Mouse (Mus musculus): ENCODE data around the gene Il4. TPM values are rescaled to one million over a fixed set of nuclear protein-coding genes. Genes with fewer than 3 reads are reported as not detected.

Il4 gene
- polyA plus RNA-seq, 1 experiment from 2014 or later: 1.4 TPM

- peak; percentile 71; the same call in 1 of the 2 replicates for ATAC-seq (ENCODE audit: low read depth)
- Histone ChIP-seq H3K9ac (ENCODE audit: low read length) (no peak overlapping the region), H3K36me3 (ENCODE audit: control insufficient read depth, insufficient read depth, low read length) (no peaks in the 10 kb centered on the region), H3K27ac (ENCODE audit: low read length) (no peak overlapping the region), H3K4me3 (ENCODE audit: low read length) (no peak overlapping the region), H3K27me3 (ENCODE audit: control insufficient read depth, insufficient read depth, low read depth, low read length) (no peaks in the 10 kb centered on the region), H3K4me2 (ENCODE audit: low read depth, low read length) (no peak overlapping the region), H3K9me3 (ENCODE audit: control insufficient read depth, low read length) (no peaks in the 10 kb centered on the region), H3K4me1 (replicated peaks; ENCODE audit: control insufficient read depth, insufficient read depth, low read length) (no peaks in the 10 kb centered on the region)
- 12% methylated on average over 1 of the region's 1 CpGs for WGBS
These were observed 9.4 kb upstream of the Il4 start for GRCm38 (mm10) chr11:53627859-53628258.

- no peaks in the 10 kb centered on the region for H3K27me3 ChIP-seq (ENCODE audit: control insufficient read depth, insufficient read depth, low read depth, low read length)
- H3K36me3 ChIP-seq (ENCODE audit: control insufficient read depth, insufficient read depth, low read length): no peaks in the 10 kb centered on the region
- H3K4me2 ChIP-seq (ENCODE audit: low read depth, low read length): no peak overlapping the region
- H3K4me3 ChIP-seq (ENCODE audit: low read length): no peak overlapping the region
- no peak overlapping the region for H3K9ac ChIP-seq (ENCODE audit: low read length)
- 58% methylated on average over 17 of the region's 17 CpGs for WGBS
- ATAC-seq (ENCODE audit: low read depth): no peak
- no peaks in the 10 kb centered on the region for H3K4me1 ChIP-seq (replicated peaks; ENCODE audit: control insufficient read depth, insufficient read depth, low read length)
- H3K27ac ChIP-seq (ENCODE audit: low read length): no peak overlapping the region
- H3K9me3 ChIP-seq (ENCODE audit: control insufficient read depth, low read length): no peaks in the 10 kb centered on the region
These were observed 8.4 kb upstream of the Il4 start for GRCm38 (mm10) chr11:53626802-53627373.

- no peaks in the 10 kb centered on the region for H3K4me1 ChIP-seq (replicated peaks; ENCODE audit: control insufficient read depth, insufficient read depth, low read length)
- no peaks in the 10 kb centered on the region for H3K9me3 ChIP-seq (ENCODE audit: control insufficient read depth, low read length)
- H3K9ac ChIP-seq (ENCODE audit: low read length): no peak overlapping the region
- no peak overlapping the region for H3K27ac ChIP-seq (ENCODE audit: low read length)
- H3K4me3 ChIP-seq (ENCODE audit: low read length): no peak overlapping the region
- H3K36me3 ChIP-seq (ENCODE audit: control insufficient read depth, insufficient read depth, low read length): no peaks in the 10 kb centered on the region
- no peaks in the 10 kb centered on the region for H3K27me3 ChIP-seq (ENCODE audit: control insufficient read depth, insufficient read depth, low read depth, low read length)
- no peak for ATAC-seq (ENCODE audit: low read depth)
- no peak overlapping the region for H3K4me2 ChIP-seq (ENCODE audit: low read depth, low read length)
- whole genome bisulfite sequencing: 78% methylated on average over 2 of the region's 2 CpGs
These were observed 5.7 kb upstream of the Il4 start for GRCm38 (mm10) chr11:53624124-53624523.

- ATAC-seq (ENCODE audit: low read depth): no peak
- H3K9ac ChIP-seq (ENCODE audit: low read length): no peak overlapping the region
- no peak overlapping the region for H3K4me3 ChIP-seq (ENCODE audit: low read length)
- H3K9me3 ChIP-seq (ENCODE audit: control insufficient read depth, low read length): no peaks in the 10 kb centered on the region
- no peak overlapping the region for H3K27ac ChIP-seq (ENCODE audit: low read length)
- WGBS: 55% methylated on average over 9 of the region's 9 CpGs
- H3K4me2 ChIP-seq (ENCODE audit: low read depth, low read length): no peak overlapping the region
- no peaks in the 10 kb centered on the region for H3K27me3 ChIP-seq (ENCODE audit: control insufficient read depth, insufficient read depth, low read depth, low read length)
- H3K4me1 ChIP-seq (replicated peaks; ENCODE audit: control insufficient read depth, insufficient read depth, low read length): no peaks in the 10 kb centered on the region
- no peaks in the 10 kb centered on the region for H3K36me3 ChIP-seq (ENCODE audit: control insufficient read depth, insufficient read depth, low read length)
These were observed 5.1 kb upstream of the Il4 start for GRCm38 (mm10) chr11:53623573-53623972.

DNA sequence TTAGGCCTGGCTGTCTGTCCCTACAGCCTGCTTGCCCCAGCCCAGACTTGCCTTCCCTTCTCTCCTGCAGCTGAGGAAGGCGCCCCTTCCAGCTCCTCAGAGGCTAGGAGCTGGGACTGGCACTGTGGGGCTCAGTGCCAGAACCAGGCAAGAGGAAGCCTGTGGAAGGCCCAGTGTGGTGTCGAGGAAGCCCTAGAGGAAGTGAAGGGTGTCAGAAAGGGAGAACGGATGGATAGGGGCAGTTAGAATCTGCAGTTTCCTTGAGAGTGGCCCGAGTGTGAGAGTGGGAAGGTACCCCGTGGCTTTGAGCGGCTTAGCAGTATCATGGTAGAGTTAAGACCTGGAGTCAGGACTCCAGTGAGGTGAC, 4.0 kb upstream of the Il4 start:
- Histone ChIP-seq H3K9ac (ENCODE audit: low read length) (no peak overlapping the region), H3K27ac (ENCODE audit: low read length) (no peak overlapping the region), H3K4me3 (ENCODE audit: low read length) (no peak overlapping the region), H3K9me3 (ENCODE audit: control insufficient read depth, low read length) (no peaks in the 10 kb centered on the region), H3K27me3 (ENCODE audit: control insufficient read depth, insufficient read depth, low read depth, low read length) (no peaks in the 10 kb centered on the region), H3K36me3 (ENCODE audit: control insufficient read depth, insufficient read depth, low read length) (no peaks in the 10 kb centered on the region), H3K4me1 (replicated peaks; ENCODE audit: control insufficient read depth, insufficient read depth, low read length) (no peaks in the 10 kb centered on the region), H3K4me2 (ENCODE audit: low read depth, low read length) (no peak overlapping the region)
- 70% methylated on average over 6 of the region's 6 CpGs for WGBS
- ATAC-seq (ENCODE audit: low read depth): no peak

GRCm38 (mm10) chr11:53621582-53622439, 3.3 kb upstream of the Il4 start:
- H3K4me3 ChIP-seq (ENCODE audit: low read length): no peak overlapping the region
- H3K4me2 ChIP-seq (ENCODE audit: low read depth, low read length): no peak overlapping the region
- ATAC-seq (ENCODE audit: low read depth): no peak
- 77% methylated on average over 11 of the region's 11 CpGs for WGBS
- no peaks in the 10 kb centered on the region for H3K36me3 ChIP-seq (ENCODE audit: control insufficient read depth, insufficient read depth, low read length)
- no peaks in the 10 kb centered on the region for H3K4me1 ChIP-seq (replicated peaks; ENCODE audit: control insufficient read depth, insufficient read depth, low read length)
- H3K9me3 ChIP-seq (ENCODE audit: control insufficient read depth, low read length): no peaks in the 10 kb centered on the region
- H3K9ac ChIP-seq (ENCODE audit: low read length): no peak overlapping the region
- H3K27me3 ChIP-seq (ENCODE audit: control insufficient read depth, insufficient read depth, low read depth, low read length): no peaks in the 10 kb centered on the region
- no peak overlapping the region for H3K27ac ChIP-seq (ENCODE audit: low read length)

DNA sequence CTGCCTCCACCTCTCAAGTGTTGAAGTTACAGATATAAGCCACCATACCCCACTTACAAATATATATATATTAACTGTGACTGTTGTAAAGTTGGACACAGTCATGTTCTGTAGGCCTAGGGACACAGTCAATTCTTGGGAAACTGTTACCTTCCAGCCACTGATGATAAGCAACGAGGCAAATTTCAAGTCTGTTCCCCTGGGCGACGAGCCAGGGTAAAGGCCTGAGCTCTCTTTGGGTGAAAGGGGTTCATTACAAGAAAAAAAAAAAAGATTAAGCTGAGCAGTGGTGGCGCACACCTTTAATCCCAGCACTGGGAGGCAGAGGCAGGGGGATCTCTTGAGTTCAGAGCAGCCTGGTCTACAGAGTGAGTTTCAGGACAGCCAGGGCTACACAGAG, 1.6 kb upstream of the Il4 start:
- Histone ChIP-seq H3K9ac (ENCODE audit: low read length) (no peak overlapping the region), H3K4me2 (ENCODE audit: low read depth, low read length) (no peak overlapping the region), H3K27me3 (ENCODE audit: control insufficient read depth, insufficient read depth, low read depth, low read length) (no peaks in the 10 kb centered on the region), H3K4me3 (ENCODE audit: low read length) (no peak overlapping the region), H3K9me3 (ENCODE audit: control insufficient read depth, low read length) (no peaks in the 10 kb centered on the region), H3K27ac (ENCODE audit: low read length) (no peak overlapping the region), H3K36me3 (ENCODE audit: control insufficient read depth, insufficient read depth, low read length) (no peaks in the 10 kb centered on the region), H3K4me1 (replicated peaks; ENCODE audit: control insufficient read depth, insufficient read depth, low read length) (no peaks in the 10 kb centered on the region)
- WGBS: 83% methylated on average over 4 of the region's 4 CpGs
- no peak for ATAC-seq (ENCODE audit: low read depth)

DNA sequence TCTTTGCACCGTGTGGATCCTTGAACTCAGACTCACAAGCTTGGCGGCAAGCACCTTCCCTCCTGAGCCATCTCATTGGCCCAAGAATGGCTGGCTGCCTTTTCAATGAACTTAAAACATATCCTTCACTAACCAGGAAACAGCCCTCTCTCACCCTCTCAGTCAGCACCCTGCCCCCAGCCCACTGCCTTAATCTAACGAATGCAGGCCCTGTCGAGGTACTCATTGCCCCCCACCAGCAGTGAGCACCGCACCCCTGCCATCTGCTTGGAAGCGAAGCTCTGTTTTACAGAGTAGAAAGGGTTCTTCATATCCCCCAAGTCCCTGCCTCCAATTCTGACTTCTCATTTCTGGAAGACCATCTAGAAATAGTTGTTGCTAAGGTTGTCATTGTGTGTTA, 959 bp upstream of the Il4 start:
- WGBS: 53% methylated on average over 6 of the region's 6 CpGs
- Histone ChIP-seq H3K9me3 (ENCODE audit: control insufficient read depth, low read length) (no peaks in the 10 kb centered on the region), H3K4me3 (ENCODE audit: low read length) (no peak overlapping the region), H3K9ac (ENCODE audit: low read length) (no peak overlapping the region), H3K4me2 (ENCODE audit: low read depth, low read length) (no peak overlapping the region), H3K27me3 (ENCODE audit: control insufficient read depth, insufficient read depth, low read depth, low read length) (no peaks in the 10 kb centered on the region), H3K27ac (ENCODE audit: low read length) (no peak overlapping the region), H3K4me1 (replicated peaks; ENCODE audit: control insufficient read depth, insufficient read depth, low read length) (no peaks in the 10 kb centered on the region), H3K36me3 (ENCODE audit: control insufficient read depth, insufficient read depth, low read length) (no peaks in the 10 kb centered on the region)
- no peak for ATAC-seq (ENCODE audit: low read depth)

DNA sequence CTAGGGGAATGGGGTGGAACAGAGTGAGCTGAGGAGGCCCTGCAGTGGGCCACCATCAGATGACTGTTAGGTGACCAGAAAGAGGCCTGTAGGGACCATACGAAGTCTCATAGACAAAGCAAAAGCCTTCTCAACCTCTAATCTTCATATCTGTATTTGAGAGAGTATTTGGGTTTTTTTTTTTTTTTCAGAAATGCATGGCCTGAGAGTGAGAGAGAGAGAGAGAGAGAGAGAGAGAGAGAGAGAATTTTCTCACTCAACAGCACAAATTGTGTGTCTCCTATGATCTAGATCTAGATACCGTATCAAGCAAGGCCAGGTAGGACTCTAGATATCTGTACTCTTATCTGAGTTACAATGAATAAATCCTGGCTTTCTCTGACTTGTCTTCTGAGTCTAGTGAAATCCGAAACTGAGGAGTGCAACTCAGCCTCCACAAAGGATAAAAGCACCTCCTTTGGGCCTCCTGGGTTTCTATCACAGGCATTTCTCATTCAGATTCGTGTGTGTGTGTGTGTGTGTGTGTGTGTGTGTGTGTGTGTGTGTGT, 833 bp downstream of the Il4 start:
- Histone ChIP-seq H3K27ac (ENCODE audit: low read length) (no peak overlapping the region), H3K27me3 (ENCODE audit: control insufficient read depth, insufficient read depth, low read depth, low read length) (no peaks in the 10 kb centered on the region), H3K36me3 (ENCODE audit: control insufficient read depth, insufficient read depth, low read length) (no peaks in the 10 kb centered on the region), H3K9me3 (ENCODE audit: control insufficient read depth, low read length) (no peaks in the 10 kb centered on the region), H3K4me3 (ENCODE audit: low read length) (no peak overlapping the region), H3K4me1 (replicated peaks; ENCODE audit: control insufficient read depth, insufficient read depth, low read length) (no peaks in the 10 kb centered on the region), H3K4me2 (ENCODE audit: low read depth, low read length) (no peak overlapping the region), H3K9ac (ENCODE audit: low read length) (no peak overlapping the region)
- ATAC-seq (ENCODE audit: low read depth): no peak
- WGBS: 64% methylated on average over 4 of the region's 4 CpGs

All from lung, embryonic 16.5 days (tissue).